Mouse (Mus musculus) liver, embryonic 12.5 days (tissue): Measurements from ENCODE around the gene Arhgef3. TPM values are rescaled to one million over a fixed set of nuclear protein-coding genes. Genes with fewer than 3 reads are reported as not detected.

Experiments
- ATAC-seq: fragments of 200-750 bp; cut with Nextera tagmentation; 2 replicates; pipeline ENCODE4 v1.8.0; 2017; ENCODE audit warnings: moderate number of reproducible peaks, mild to moderate bottlenecking, moderate library complexity
- H3K27ac ChIP-seq: fragments of 300-500 bp; sonication (generic); 2 replicates; pipeline ENCODE4 v1.5.1; 2016; ENCODE audit warnings: mild to moderate bottlenecking
- H3K27me3 ChIP-seq: fragments of 300-500 bp; sonication (generic); replicated peaks from 2 replicates; pipeline ENCODE4 v1.6.1; 2016; ENCODE audit warnings: mild to moderate bottlenecking, moderate library complexity
- H3K36me3 ChIP-seq: fragments of 300-500 bp; sonication (generic); 2 replicates; pipeline ENCODE4 v1.6.1; 2016; ENCODE audit warnings: mild to moderate bottlenecking, moderate library complexity
- H3K4me1 ChIP-seq: fragments of 300-500 bp; sonication (generic); 2 replicates; pipeline ENCODE4 v1.6.1; 2016
- H3K4me2 ChIP-seq: fragments of 300-500 bp; sonication (generic); 2 replicates; pipeline ENCODE4 v1.6.1; 2016; ENCODE audit warnings: mild to moderate bottlenecking, moderate library complexity
- H3K4me3 ChIP-seq: fragments of 300-500 bp; sonication (generic); 2 replicates; pipeline ENCODE4 v1.5.1; 2016; ENCODE audit warnings: mild to moderate bottlenecking, moderate library complexity
- H3K9ac ChIP-seq: fragments of 300-500 bp; sonication (generic); 2 replicates; pipeline ENCODE4 v1.6.1; 2016; ENCODE audit warnings: mild to moderate bottlenecking, moderate library complexity
- H3K9me3 ChIP-seq: fragments of 300-500 bp; sonication (generic); replicated peaks from 2 replicates; pipeline ENCODE4 v1.6.1; 2016; ENCODE audit warnings: mild to moderate bottlenecking, moderate library complexity
- whole genome bisulfite sequencing: fragments of 180-500 bp; shearing (Covaris S2); methylation state at CpG from one replicate; pipeline ENCODE4 v1.1.7; 2016; ENCODE audit not compliant: insufficient replicate concordance; 5-methylcytosine and 5-hydroxymethylcytosine counted together
- polyA plus RNA-seq: library from polyadenylated mRNA; unstranded; fragments of >200 nt; fragmentation: Nextera tagmentation; extraction: Ambion mirVana; gene quantifications from 2 replicates; pipeline ENCODE4 v1.2.1, GENCODE M21; 2016

Gene Arhgef3
- polyA plus RNA-seq, 1 experiment from 2014 or later: 5.6 TPM

DNA sequence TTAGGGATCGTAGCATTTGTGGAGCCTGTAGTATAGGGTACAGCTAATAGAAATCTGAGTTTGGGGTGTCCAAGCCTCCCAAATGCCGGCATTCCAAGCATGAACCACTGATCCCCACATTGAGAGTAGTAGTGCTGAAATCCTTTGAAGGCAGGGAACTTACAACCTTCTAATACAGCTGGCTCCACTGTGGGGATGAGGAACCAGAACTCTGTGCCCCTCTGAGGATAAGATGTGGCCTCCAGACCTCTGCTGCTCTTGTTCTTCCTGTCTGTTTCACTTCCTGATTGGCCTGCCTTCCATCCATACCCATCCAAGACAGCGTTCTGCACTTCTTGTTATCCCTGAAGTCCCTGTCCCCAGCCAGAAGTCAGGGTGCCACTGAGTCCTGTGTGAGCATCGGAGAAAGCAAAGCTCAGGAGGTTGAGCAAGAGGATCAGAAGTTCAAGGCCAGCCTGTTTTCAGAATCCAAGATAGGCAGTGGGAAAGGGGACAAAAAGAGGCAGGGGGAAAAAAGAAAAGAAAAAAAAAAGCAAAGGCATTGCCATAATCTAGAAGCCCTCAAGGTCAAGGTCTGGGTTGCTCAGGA, 2.0 kb downstream of the Arhgef3 start:
- Histone ChIP-seq H3K36me3 (no peaks in the 10 kb centered on the region), H3K9ac (no peak overlapping the region), H3K27ac (no peak overlapping the region), H3K9me3 (no peaks in the 10 kb centered on the region), H3K4me1 (no peaks in the 10 kb centered on the region; the same call in 1 of the 2 replicates), H3K4me2 (no peak overlapping the region), H3K4me3 (no peak overlapping the region), H3K27me3 (peaks cover 50% of the 10 kb centered on the region)
- WGBS: 49% methylated on average over 4 of the region's 4 CpGs
- no peak for ATAC-seq

- no peaks in the 10 kb centered on the region; the same call in 1 of the 2 replicates for H3K4me1 ChIP-seq
- no peak overlapping the region for H3K4me3 ChIP-seq
- peaks cover 42% of the 10 kb centered on the region for H3K27me3 ChIP-seq
- H3K9me3 ChIP-seq: no peaks in the 10 kb centered on the region
- no peaks in the 10 kb centered on the region for H3K36me3 ChIP-seq
- ATAC-seq: no peak
- H3K4me2 ChIP-seq: no peak overlapping the region
- WGBS: 79% methylated on average over 5 of the region's 5 CpGs
- H3K9ac ChIP-seq: no peak overlapping the region
- H3K27ac ChIP-seq: no peak overlapping the region
Measured at GRCm38 (mm10) chr14:27118546-27118945, 3.8 kb downstream of the Arhgef3 start.

DNA sequence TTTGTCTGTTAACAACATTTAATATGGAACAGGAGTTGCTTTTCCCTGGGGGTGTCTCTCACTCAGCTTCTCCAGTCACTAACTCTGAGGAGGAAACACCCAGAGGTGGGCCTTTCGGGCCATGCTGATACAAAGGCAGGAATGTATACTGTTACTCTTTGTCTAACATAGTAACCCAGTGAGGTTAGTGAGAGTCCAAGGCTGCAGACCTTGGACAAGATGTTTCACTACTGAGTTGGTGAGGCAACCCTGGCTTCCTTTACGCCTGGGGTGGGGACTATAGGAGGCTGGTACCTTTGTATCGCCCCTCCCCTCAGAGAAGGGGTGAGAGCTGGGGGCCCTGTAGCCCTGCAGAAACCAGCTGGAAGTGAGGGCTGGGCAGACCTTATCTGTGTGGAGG, 7.9 kb downstream of the Arhgef3 start:
- Histone ChIP-seq H3K27me3 (peaks cover 9% of the 10 kb centered on the region; the same call in 1 of the 2 replicates), H3K4me2 (no peak overlapping the region), H3K4me1 (no peaks in the 10 kb centered on the region), H3K27ac (no peak overlapping the region), H3K9ac (no peak overlapping the region), H3K4me3 (no peak overlapping the region), H3K9me3 (no peaks in the 10 kb centered on the region), H3K36me3 (no peaks in the 10 kb centered on the region)
- 67% methylated on average over 3 of the region's 3 CpGs for WGBS
- no peak for ATAC-seq

DNA sequence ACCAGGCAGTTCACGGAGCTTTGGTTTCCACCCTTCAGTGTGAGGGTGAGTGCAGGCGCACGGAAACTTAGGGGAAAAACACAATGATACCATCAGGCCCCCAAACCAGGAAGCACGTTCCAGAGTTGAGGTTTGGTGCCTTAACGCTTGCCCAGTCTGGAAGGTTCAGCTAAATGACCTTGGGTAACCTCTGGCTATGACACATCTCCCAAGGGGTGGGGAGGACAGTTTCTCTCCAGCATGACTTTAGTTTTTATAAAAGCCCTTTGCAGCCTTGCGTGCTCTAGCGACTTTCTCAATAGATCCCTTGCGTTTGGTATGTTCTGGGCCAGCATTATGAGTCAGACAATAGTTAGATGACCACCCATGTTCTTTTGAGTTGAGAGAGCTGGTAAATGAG, 8.8 kb downstream of the Arhgef3 start:
- 40% methylated on average over 8 of the region's 8 CpGs for WGBS
- no peak overlapping the region for H3K9ac ChIP-seq
- no peaks in the 10 kb centered on the region for H3K4me1 ChIP-seq
- H3K4me2 ChIP-seq: no peak overlapping the region
- no peak overlapping the region for H3K4me3 ChIP-seq
- ATAC-seq: no peak
- H3K9me3 ChIP-seq: no peaks in the 10 kb centered on the region
- no peaks in the 10 kb centered on the region for H3K27me3 ChIP-seq
- no peak overlapping the region for H3K27ac ChIP-seq
- H3K36me3 ChIP-seq: no peaks in the 10 kb centered on the region

DNA sequence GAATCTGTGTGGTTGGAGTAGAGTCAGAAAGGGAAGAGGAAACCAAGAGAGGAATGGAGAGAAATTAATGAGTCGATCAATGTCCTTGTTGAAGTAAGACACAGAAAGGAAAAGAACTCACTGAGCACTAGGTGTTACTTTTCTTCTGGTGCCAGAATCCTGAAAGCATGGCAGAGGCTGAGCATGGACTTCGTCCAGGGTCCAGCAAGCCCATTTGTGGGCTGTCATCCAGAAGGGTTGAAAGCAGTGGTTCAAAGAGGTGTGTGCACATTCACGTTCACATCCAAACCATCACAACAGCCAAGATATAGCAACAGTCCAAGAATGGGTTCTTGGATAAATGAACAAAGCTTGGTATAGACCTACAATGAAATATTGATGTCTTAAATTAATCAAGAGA, 15.3 kb downstream of the Arhgef3 start:
- Histone ChIP-seq H3K9ac (no peak overlapping the region), H3K27ac (no peak overlapping the region), H3K4me2 (no peak overlapping the region), H3K27me3 (0 out of 2 replicates have a peak, but pooled peaks cover 2% of the 10 kb centered on the region), H3K9me3 (no peaks in the 10 kb centered on the region), H3K36me3 (no peaks in the 10 kb centered on the region), H3K4me1 (no peaks in the 10 kb centered on the region), H3K4me3 (no peak overlapping the region)
- no peak for ATAC-seq
- 70% methylated on average over 3 of the region's 3 CpGs for WGBS

GRCm38 (mm10) chr14:27130676-27131075, 16.0 kb downstream of the Arhgef3 start:
- Histone ChIP-seq H3K4me3 (no peak overlapping the region), H3K36me3 (no peaks in the 10 kb centered on the region), H3K4me2 (no peak overlapping the region), H3K27ac (no peak overlapping the region), H3K9ac (no peak overlapping the region), H3K27me3 (0 out of 2 replicates have a peak, but pooled peaks cover 2% of the 10 kb centered on the region), H3K4me1 (no peaks in the 10 kb centered on the region), H3K9me3 (no peaks in the 10 kb centered on the region)
- ATAC-seq: no peak
- 56% methylated on average over 1 of the region's 1 CpGs for WGBS

DNA sequence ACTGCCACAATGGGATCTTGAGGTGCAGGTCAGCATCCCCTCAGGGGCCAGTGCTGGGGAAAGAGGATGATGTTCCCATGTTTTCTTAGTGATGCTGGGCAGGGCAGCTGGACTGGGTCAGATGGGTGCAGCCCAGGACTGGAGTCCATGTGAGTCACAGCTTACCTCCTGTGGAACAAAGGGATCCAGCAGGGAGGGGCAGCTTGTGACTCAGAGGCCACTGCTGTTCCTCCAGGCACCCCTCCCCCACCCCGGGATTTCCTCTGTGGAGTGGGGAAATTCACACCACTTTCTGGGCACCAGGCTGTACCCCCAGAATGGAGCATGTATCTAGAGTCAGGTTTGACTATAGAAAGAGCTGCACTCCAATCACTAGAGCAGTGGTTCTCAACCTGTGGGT, 16.8 kb downstream of the Arhgef3 start:
- no peak overlapping the region for H3K9ac ChIP-seq
- no peak overlapping the region for H3K4me2 ChIP-seq
- no peaks in the 10 kb centered on the region for H3K4me1 ChIP-seq
- ATAC-seq: no peak
- H3K9me3 ChIP-seq: no peaks in the 10 kb centered on the region
- H3K4me3 ChIP-seq: no peak overlapping the region
- WGBS: 33% methylated on average over 1 of the region's 1 CpGs
- H3K27ac ChIP-seq: no peak overlapping the region
- 0 out of 2 replicates have a peak, but pooled peaks cover 2% of the 10 kb centered on the region for H3K27me3 ChIP-seq
- H3K36me3 ChIP-seq: no peaks in the 10 kb centered on the region

- Histone ChIP-seq H3K4me1 (no peaks in the 10 kb centered on the region), H3K27me3 (peaks cover 2% of the 10 kb centered on the region; the same call in 1 of the 2 replicates), H3K9ac (no peak overlapping the region), H3K4me2 (no peak overlapping the region), H3K36me3 (no peaks in the 10 kb centered on the region), H3K27ac (no peak overlapping the region), H3K9me3 (no peaks in the 10 kb centered on the region), H3K4me3 (no peak overlapping the region)
- ATAC-seq: no peak
- WGBS: 78% methylated on average over 9 of the region's 9 CpGs
Measured at GRCm38 (mm10) chr14:27138891-27139290, 24.2 kb downstream of the Arhgef3 start.

- no peak for ATAC-seq
- no peak overlapping the region for H3K4me2 ChIP-seq
- H3K27ac ChIP-seq: no peak overlapping the region
- H3K4me1 ChIP-seq: no peaks in the 10 kb centered on the region
- no peak overlapping the region for H3K9ac ChIP-seq
- no peak overlapping the region for H3K4me3 ChIP-seq
- H3K9me3 ChIP-seq: no peaks in the 10 kb centered on the region
- 53% methylated on average over 3 of the region's 3 CpGs for WGBS
- H3K36me3 ChIP-seq: no peaks in the 10 kb centered on the region
- H3K27me3 ChIP-seq: no peaks in the 10 kb centered on the region; the same call in 1 of the 2 replicates
Measured at GRCm38 (mm10) chr14:27139968-27140367, 25.3 kb downstream of the Arhgef3 start.

GRCm38 (mm10) chr14:27141486-27141885, 26.8 kb downstream of the Arhgef3 start:
- H3K27ac ChIP-seq: no peak overlapping the region
- WGBS: 11% methylated on average over 3 of the region's 3 CpGs
- ATAC-seq: no peak
- no peaks in the 10 kb centered on the region; the same call in 1 of the 2 replicates for H3K27me3 ChIP-seq
- H3K36me3 ChIP-seq: no peaks in the 10 kb centered on the region
- no peaks in the 10 kb centered on the region for H3K4me1 ChIP-seq
- no peak overlapping the region for H3K4me2 ChIP-seq
- H3K9me3 ChIP-seq: no peaks in the 10 kb centered on the region
- H3K4me3 ChIP-seq: no peak overlapping the region
- H3K9ac ChIP-seq: no peak overlapping the region

DNA sequence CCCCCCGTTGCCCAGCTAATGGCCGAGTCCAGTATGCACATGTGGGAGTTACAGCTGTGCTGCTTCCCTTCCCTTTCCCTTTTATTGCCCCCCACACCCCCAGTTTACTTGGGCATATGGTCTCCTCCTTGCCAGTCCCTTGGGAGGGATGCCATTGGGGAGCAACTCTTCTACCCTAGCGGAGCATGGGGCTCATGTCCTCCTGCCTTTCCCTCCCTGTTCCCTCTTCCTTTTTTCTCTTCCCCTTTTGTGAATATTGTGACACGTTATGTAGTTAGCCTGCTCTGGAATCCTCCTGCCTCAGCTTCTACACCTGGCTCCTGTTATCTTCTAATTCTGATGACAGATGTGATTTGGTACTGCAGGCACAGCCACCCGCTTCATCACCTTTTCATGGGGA, 28.0 kb downstream of the Arhgef3 start:
- H3K27ac ChIP-seq: no peak overlapping the region
- WGBS: 59% methylated on average over 5 of the region's 5 CpGs
- H3K9ac ChIP-seq: no peak overlapping the region
- H3K36me3 ChIP-seq: no peaks in the 10 kb centered on the region
- H3K27me3 ChIP-seq: no peaks in the 10 kb centered on the region; the same call in 1 of the 2 replicates
- H3K9me3 ChIP-seq: no peaks in the 10 kb centered on the region
- H3K4me3 ChIP-seq: no peak overlapping the region
- H3K4me2 ChIP-seq: no peak overlapping the region
- no peaks in the 10 kb centered on the region for H3K4me1 ChIP-seq
- ATAC-seq: no peak

- Histone ChIP-seq H3K4me1 (no peaks in the 10 kb centered on the region), H3K27me3 (no peaks in the 10 kb centered on the region), H3K4me2 (no peak overlapping the region), H3K27ac (no peak overlapping the region), H3K9me3 (no peaks in the 10 kb centered on the region), H3K9ac (no peak overlapping the region), H3K36me3 (no peaks in the 10 kb centered on the region), H3K4me3 (no peak overlapping the region)
- no peak for ATAC-seq
- WGBS: 57% methylated on average over 8 of the region's 8 CpGs
Measured at GRCm38 (mm10) chr14:27145171-27146045, 30.7 kb downstream of the Arhgef3 start.
